Mouse (Mus musculus) olfactory bulb, adult 2 months (tissue): Measurements from ENCODE around the gene Gnai2.

Experiments used
- CTCF ChIP-seq: fragments of 200-500 bp; IDR thresholded peaks from 2 replicates; pipeline ENCODE4 v1.5.1; 2012; ENCODE audit warnings: low read depth, mild to moderate bottlenecking, low read length, moderate library complexity; ENCODE audit not compliant: insufficient read depth
- POLR2A ChIP-seq: fragments of 200-500 bp; IDR thresholded peaks from 2 replicates; pipeline ENCODE4 v1.6.1; 2012; ENCODE audit warnings: mild to moderate bottlenecking, low read depth, low read length, moderate library complexity; ENCODE audit not compliant: insufficient read depth

DNA sequence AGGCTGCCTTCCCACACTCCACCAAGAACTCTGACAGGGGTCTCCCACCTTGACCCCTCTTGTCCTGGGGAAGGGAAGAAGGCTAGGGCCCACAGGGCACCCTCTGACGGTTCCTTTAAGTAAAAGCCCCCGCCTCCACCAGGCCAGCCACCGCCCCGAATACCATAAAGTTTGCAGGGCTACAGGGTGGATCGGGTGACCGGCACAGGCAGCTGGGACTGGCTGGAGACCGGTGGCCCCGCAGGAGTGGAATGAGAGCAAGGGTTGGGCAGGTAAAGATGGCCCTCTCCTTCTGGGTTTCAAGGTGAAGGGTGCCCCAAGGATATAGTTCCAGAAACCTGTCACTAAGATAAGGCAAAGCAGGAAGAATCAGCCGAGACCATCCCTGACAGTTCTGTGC, 28.6 kb downstream of the Gnai2 start:
- TF ChIP-seq CTCF (no peak), POLR2A (no peak)
